Mouse (Mus musculus) lung, embryonic 14.5 days (tissue): Measurements from ENCODE around the gene Pagr1a. TPM values are rescaled to one million over a fixed set of nuclear protein-coding genes. Genes with fewer than 3 reads are reported as not detected.
A peak's percentile ranks its signal among the peaks of the same experiment; 100 is the strongest.

Experiments used
- ATAC-seq: fragments of 200-750 bp; cut with Nextera tagmentation; 2 replicates; pipeline ENCODE4 v1.8.0; 2017; ENCODE audit warnings: mild to moderate bottlenecking, moderate TSS enrichment, moderate library complexity; ENCODE audit not compliant: insufficient read depth
- DNase-seq: peaks from one replicate; pipeline ENCODE4 v3.0.0-alpha.2; 2015
- H3K27ac ChIP-seq: fragments of 300-500 bp; sonication (generic); 2 replicates; pipeline ENCODE4 v1.5.1; 2014; ENCODE audit warnings: low read depth, mild to moderate bottlenecking, moderate library complexity
- H3K27me3 ChIP-seq: fragments of 300-500 bp; sonication (generic); 2 replicates; pipeline ENCODE4 v1.6.1; 2014; ENCODE audit warnings: low read length, control low read depth; ENCODE audit not compliant: insufficient read depth
- H3K36me3 ChIP-seq: fragments of 300-500 bp; sonication (generic); 2 replicates; pipeline ENCODE4 v1.6.1; 2014; ENCODE audit warnings: control low read depth; ENCODE audit not compliant: insufficient read depth
- H3K4me1 ChIP-seq: fragments of 300-500 bp; sonication (generic); 2 replicates; pipeline ENCODE4 v1.6.1; 2014; ENCODE audit warnings: antibody characterized with exemption, control low read depth; ENCODE audit not compliant: insufficient read depth
- H3K4me2 ChIP-seq: fragments of 300-500 bp; sonication (generic); 2 replicates; pipeline ENCODE4 v1.6.1; 2014; ENCODE audit warnings: mild to moderate bottlenecking
- H3K4me3 ChIP-seq: fragments of 300-500 bp; sonication (generic); 2 replicates; pipeline ENCODE4 v1.5.1; 2014; ENCODE audit warnings: low read depth, low read length
- H3K9ac ChIP-seq: fragments of 300-500 bp; sonication (generic); 2 replicates; pipeline ENCODE4 v1.6.1; 2014
- H3K9me3 ChIP-seq: fragments of 300-500 bp; sonication (generic); 2 replicates; pipeline ENCODE4 v1.6.1; 2016; ENCODE audit warnings: low read depth, low read length, control low read depth
- CTCF ChIP-seq: IDR thresholded peaks from 2 replicates; pipeline ENCODE4 v1.5.1; 2016; ENCODE audit warnings: antibody characterized with exemption, low read depth
- WGBS: fragments of 180-500 bp; shearing (Covaris S2); extraction: QIAGEN DNeasy Blood & Tissue Kit; methylation state at CpG from one replicate; pipeline ENCODE4 v1.1.7; 2014; 5-methylcytosine and 5-hydroxymethylcytosine counted together
- polyA plus RNA-seq: library from polyadenylated mRNA; unstranded; fragments of >200 nt; fragmentation: Nextera tagmentation; extraction: Ambion mirVana; gene quantifications from 2 replicates; pipeline ENCODE4 v1.2.1, GENCODE M21; 2014

The Pagr1a gene
- polyA plus RNA-seq, 1 experiment from 2014 or later: 44.5 TPM

GRCm38 (mm10) chr7:126981601-126982000 lies 35.6 kb downstream of the Pagr1a start:
- no peak for DNase-seq
- TF ChIP-seq CTCF: no peak
- no peak overlapping the region for H3K9ac ChIP-seq
- no peak overlapping the region for H3K27ac ChIP-seq
- H3K4me2 ChIP-seq: no peak overlapping the region
- WGBS: 81% methylated on average over 2 of the region's 2 CpGs
- peaks cover 28% of the 10 kb centered on the region for H3K36me3 ChIP-seq
- H3K4me1 ChIP-seq: no peaks in the 10 kb centered on the region
- ATAC-seq: no peak
- H3K27me3 ChIP-seq: no peaks in the 10 kb centered on the region
- H3K9me3 ChIP-seq: no peaks in the 10 kb centered on the region
- no peak overlapping the region for H3K4me3 ChIP-seq

- ATAC-seq (no peak), DNase-seq (no peak)
- H3K4me1 ChIP-seq: no peaks in the 10 kb centered on the region
- no peaks in the 10 kb centered on the region for H3K27me3 ChIP-seq
- no peaks in the 10 kb centered on the region for H3K9me3 ChIP-seq
- WGBS: 86% methylated on average over 6 of the region's 6 CpGs
- no peak for TF ChIP-seq CTCF
- H3K4me3 ChIP-seq: no peak overlapping the region
- no peak overlapping the region for H3K4me2 ChIP-seq
- H3K36me3 ChIP-seq: peaks cover 28% of the 10 kb centered on the region
- no peak overlapping the region for H3K27ac ChIP-seq
- H3K9ac ChIP-seq: no peak overlapping the region
These were observed 38.3 kb downstream of the Pagr1a start for GRCm38 (mm10) chr7:126978841-126979240.

GRCm38 (mm10) chr7:126976878-126977459 lies 40.2 kb downstream of the Pagr1a start:
- Histone ChIP-seq H3K4me3 (peak overlapping the region; percentile 94), H3K36me3 (peaks cover 28% of the 10 kb centered on the region), H3K4me1 (no peaks in the 10 kb centered on the region), H3K4me2 (peak overlapping the region; percentile 67), H3K27me3 (no peaks in the 10 kb centered on the region), H3K27ac (no peak overlapping the region), H3K9ac (peak overlapping the region; percentile 97), H3K9me3 (no peaks in the 10 kb centered on the region)
- ATAC-seq: peak; percentile 1; the same call in 1 of the 2 replicates
- WGBS: 20% methylated on average over 14 of the region's 14 CpGs
- no peak for DNase-seq
- TF ChIP-seq CTCF: no peak

GRCm38 (mm10) chr7:126975950-126976866 lies 40.9 kb downstream of the Pagr1a start, which contains the start of gene Cdiptos:
Cdiptos (minus strand) TSS chr7:126976098.
- under 1% methylated on average over 55 of the region's 55 CpGs for WGBS
- peak; percentile 98 for ATAC-seq
- peak; percentile 98 for TF ChIP-seq CTCF

GRCm38 (mm10) chr7:126975893-126975949 lies 41.4 kb downstream of the Pagr1a start, which contains the start of gene Cdipt:
Cdipt (plus strand) TSS chr7:126975914.
- no peaks in the 10 kb centered on the region for H3K27me3 ChIP-seq
- WGBS: 0% methylated on average over 1 of the region's 1 CpGs
- DNase-seq (no peak), ATAC-seq (no peak)
- peak within 1 kb of the TSS; percentile 97 for H3K27ac ChIP-seq
- TF ChIP-seq CTCF: no peak
- H3K4me2 ChIP-seq: peak within 1 kb of the TSS; percentile 67
- peak within 1 kb of the TSS; percentile 94 for H3K4me3 ChIP-seq
- no peaks in the 10 kb centered on the region for H3K4me1 ChIP-seq
- peak within 1 kb of the TSS; percentile 97 for H3K9ac ChIP-seq
- H3K9me3 ChIP-seq: no peaks in the 10 kb centered on the region
- H3K36me3 ChIP-seq: peaks cover 28% of the 10 kb centered on the region

More at GRCm38 (mm10) chr7:126975950-126976866, 40.9 kb downstream of the Pagr1a start, which contains the start of gene Cdiptos:
- peak; percentile 98 for DNase-seq
- Histone ChIP-seq H3K36me3 (peaks cover 28% of the 10 kb centered on the region), H3K9me3 (no peaks in the 10 kb centered on the region), H3K4me3 (peak within 1 kb of the TSS; percentile 94), H3K4me1 (no peaks in the 10 kb centered on the region), H3K4me2 (peak within 1 kb of the TSS; percentile 67), H3K27ac (peak within 1 kb of the TSS; percentile 97), H3K9ac (peak within 1 kb of the TSS; percentile 97), H3K27me3 (no peaks in the 10 kb centered on the region)

GRCm38 (mm10) chr7:126975493-126975892 lies 41.7 kb downstream of the Pagr1a start:
- no peaks in the 10 kb centered on the region for H3K27me3 ChIP-seq
- H3K9me3 ChIP-seq: no peaks in the 10 kb centered on the region
- no peaks in the 10 kb centered on the region for H3K4me1 ChIP-seq
- ATAC-seq (no peak), DNase-seq (peak; percentile 5)
- peak overlapping the region; percentile 67 for H3K4me2 ChIP-seq
- H3K4me3 ChIP-seq: peak overlapping the region; percentile 94
- WGBS: 11% methylated on average over 8 of the region's 8 CpGs
- peaks cover 26% of the 10 kb centered on the region for H3K36me3 ChIP-seq
- peak overlapping the region; percentile 32; the same call in 1 of the 2 replicates for H3K27ac ChIP-seq
- TF ChIP-seq CTCF: no peak
- H3K9ac ChIP-seq: peak overlapping the region; percentile 97

GRCm38 (mm10) chr7:126967361-126967760 lies 49.8 kb downstream of the Pagr1a start:
- H3K27ac ChIP-seq: no peak overlapping the region
- no peak for TF ChIP-seq CTCF
- H3K9ac ChIP-seq: no peak overlapping the region
- DNase-seq (no peak), ATAC-seq (no peak)
- H3K36me3 ChIP-seq: no peaks in the 10 kb centered on the region
- 65% methylated on average over 6 of the region's 6 CpGs for WGBS
- no peak overlapping the region for H3K4me3 ChIP-seq
- H3K27me3 ChIP-seq: peaks cover 18% of the 10 kb centered on the region
- no peaks in the 10 kb centered on the region for H3K4me1 ChIP-seq
- no peak overlapping the region for H3K4me2 ChIP-seq
- no peaks in the 10 kb centered on the region for H3K9me3 ChIP-seq
